Mouse (Mus musculus): ENCODE results near the gene Mpnd.

Mpnd gene

DNA sequence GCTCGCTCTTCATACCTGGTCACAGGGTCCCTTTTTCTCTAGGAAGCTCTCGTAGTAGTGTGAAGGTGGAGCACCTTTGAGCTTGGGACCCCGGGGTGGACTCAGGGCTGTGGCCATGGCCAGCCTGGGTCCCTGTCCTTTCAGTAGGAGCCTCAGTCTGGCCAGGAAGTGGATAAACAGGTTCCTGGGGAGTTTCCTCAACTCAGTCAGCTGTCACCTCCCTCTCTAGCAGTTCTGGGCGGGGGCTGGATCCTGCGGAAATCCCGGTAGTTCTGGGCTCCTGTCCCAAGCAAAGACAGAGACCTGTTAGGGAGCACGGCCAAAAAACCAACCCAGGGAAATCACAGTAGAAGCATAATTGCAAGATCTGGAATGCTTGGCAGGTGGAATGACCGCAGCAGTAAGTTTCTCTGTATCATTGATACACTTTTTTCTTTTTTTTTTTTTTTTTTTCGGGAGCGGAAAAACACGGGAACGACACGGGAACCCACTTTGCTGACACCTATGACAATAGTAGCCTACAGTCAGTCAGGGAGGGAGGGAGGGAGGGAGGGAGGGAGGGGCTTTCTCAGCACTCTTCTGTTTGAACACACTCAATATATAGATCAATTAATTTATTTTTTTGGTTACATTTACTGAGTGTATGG, at the start of gene Mpnd, which contains the start of gene Stap2:
Gene Mpnd, plus strand, starts transcription at position 297 of the 647 bp plus-strand sequence.
Gene Stap2, minus strand, starts transcription at position 170 of the 647 bp plus-strand sequence.
- DNase-seq = peak; percentile 69 to 78

DNA sequence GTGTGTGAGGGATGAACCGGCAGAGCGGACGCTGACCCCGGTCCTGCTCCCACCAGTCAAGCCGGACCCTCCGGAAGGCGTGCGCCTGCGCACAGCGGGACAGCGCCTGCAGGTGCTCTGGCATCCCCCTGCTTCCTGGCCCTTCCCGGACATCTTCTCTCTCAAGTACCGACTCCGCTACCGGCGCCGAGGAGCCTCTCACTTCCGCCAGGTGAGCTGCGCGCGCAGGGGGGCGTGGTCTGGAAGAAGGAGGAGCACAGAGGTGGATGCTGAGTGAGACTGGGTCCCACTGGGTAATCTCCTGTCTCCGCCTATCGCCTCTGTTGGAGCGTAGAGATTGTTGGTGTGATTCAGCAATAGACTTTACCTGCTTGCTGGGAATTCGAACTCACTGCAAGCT, 49.4 kb upstream of the Mpnd start:
- peak; percentile 85 to 88 for DNase-seq

DNA sequence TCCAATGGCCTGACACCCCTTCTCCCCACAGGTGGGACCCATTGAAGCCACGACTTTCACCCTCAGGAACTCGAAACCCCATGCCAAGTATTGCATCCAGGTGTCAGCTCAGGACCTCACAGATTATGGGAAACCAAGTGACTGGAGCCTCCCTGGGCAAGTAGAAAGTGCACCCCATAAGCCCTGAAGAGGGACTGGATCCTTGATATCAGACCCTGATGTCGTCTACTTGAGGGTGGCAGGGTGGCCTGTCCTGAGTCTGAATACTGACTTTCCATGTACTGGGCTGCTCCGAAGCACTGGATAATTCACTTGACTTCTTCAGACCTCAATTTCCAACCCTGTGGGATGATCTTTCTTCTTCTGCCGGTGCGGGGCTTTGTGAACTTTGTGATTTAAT, 48.9 kb upstream of the Mpnd start:
- no peak for DNase-seq

DNA sequence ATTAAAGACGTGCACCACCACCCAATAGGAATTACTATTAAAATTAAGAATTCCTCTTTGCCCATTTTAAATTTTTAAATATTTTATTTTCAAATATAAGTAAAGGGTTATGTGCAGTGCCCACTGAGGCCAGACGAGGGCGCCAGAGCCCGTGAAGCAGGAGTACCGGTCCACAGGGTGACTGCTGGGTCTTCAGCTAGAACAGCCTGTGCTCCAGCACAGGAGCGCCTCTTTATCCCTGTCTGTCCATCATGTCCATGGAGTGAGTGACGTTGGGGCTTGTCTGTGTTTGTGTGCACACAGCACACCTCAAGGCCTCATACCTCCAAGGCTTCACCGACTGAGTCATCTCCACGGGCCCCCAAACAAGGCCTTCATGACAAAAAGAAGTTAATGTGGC, 48.3 kb upstream of the Mpnd start:
- DNase-seq = peak; percentile 65 to 81

DNA sequence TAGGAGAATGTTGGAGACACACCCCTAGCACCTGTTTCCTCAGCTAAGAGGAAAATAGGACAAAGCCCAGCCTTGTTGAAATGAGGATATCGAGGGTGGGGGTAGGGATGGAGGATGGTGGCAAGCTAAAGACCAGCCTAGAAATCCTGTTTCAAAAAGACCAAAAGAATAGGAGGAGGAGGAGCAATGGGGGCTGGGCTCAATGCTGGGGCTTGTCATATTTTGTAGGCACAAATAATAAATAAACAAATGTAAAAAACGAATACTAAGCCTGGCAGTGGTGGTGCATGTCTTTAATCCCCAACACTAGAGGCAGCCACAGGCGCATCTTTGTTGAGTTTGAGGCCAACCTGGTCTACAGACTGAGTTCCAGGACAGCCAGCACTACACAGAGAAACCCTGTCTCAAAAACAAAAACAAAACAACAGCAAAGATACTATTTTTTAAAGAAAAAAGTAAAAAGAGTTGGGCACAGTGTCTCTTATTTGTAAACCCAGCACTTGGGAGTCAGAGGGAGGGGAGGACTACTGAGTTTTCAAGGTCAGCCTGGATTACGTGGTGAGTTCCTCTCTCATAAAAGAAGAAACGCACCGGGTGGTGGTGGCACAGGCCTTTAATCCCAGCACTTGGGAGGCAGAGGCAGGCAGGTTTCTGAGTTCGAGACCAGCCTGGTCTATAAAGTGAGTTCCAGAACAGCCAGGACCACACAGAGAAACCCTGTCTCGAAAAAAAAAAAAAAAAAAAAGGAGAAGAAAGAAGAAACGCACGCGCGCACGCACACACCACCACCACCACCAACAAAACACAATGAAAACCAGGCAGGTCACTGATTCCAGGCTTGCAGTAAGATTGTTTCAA, 47.6 kb upstream of the Mpnd start:
- DNase-seq = no peak

DNA sequence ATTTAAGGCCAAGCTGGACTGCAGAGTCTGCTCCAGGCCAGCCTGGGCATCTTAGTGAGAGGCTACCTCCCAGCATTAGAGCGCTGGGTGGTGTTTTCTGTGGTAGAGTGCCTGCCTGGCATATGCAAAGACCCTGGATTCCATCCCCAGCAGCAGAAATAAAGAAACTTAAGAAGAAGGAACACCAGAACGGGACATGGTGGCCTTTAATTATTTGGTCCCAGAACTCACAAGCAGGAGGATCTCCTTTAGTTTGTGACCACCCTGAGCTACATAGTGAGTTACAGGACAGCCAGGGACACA, 47.0 kb upstream of the Mpnd start:
- no peak for DNase-seq

DNA sequence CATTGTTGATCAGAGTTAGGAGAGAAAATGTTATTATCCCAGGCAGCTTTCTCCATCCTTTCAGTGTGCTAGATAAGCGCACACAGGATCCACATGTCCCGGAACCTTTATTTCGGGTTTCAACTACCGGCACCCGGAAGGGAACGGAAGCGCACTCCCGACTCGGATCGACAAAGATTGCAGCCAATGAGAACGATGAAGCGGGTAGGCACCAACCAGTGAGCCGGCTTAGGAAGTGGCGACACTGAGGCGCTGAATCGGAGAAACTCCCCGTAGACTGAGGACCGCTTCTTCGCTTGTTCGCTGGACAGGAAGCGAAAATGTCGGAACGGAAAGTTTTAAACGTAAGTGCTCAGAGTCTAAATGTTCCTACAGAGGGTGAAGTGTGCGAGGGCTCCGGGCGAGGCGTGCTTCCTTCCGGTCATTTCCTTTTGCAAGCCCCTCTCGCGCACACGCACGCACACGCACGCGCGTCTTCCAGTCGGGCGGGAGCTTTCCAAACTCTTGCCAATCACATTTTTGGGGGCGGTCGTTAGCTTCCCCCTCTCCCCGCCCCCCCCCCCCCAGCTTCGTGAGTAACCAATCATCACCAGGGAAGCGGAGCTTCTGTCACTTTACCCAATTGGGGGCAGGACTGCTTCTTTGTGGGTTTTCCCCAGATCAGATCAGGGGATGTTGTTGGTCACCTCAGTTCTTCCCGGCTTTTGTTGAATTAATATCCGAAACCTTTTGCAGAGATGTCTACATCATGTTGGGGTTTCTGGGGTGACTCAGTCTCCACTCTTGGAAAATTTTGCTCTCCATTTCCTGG, 46.4 kb upstream of the Mpnd start, which contains the start of gene Yju2:
Gene Yju2, plus strand, starts transcription at position 182 of the 811 bp plus-strand sequence.
- DNase-seq = peak; percentile 95 to 96

DNA sequence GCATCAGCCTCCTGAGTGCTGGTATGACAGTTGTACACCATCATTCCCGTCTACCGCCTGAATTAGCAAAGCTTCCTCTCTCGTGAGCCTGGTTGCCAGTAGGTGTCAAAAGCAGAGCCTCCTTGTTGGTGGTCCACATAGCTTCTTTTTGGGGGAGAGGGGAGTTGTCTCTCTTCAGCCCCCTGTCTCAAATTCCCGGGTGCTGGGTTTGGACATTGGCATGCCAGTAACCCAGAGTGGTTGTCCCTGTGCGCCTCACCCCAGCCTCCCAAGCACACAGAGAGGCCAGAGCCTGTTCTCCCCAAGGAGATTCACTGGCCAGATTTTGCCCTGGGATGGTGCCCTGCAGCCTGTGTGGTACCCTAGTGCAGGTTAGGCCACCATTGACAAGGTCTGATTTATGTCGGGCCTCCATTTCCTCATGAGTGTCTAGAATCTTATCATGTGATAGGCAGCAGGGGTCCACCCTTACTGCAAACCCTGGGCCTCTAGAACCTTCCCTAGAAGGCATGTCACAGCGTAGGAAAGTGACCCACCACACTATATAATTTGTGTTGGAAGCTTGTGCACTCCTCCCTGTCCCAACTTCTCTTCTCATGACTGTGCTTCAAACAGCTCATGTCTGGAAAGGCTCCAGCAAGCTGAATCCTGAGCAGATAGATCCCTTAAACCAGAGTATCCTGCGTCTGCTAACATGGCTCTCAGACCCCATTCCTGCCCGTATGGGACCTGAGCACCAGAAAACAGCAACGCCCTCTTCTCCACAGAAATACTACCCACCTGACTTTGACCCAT, 45.4 kb upstream of the Mpnd start:
- no peak for DNase-seq

DNA sequence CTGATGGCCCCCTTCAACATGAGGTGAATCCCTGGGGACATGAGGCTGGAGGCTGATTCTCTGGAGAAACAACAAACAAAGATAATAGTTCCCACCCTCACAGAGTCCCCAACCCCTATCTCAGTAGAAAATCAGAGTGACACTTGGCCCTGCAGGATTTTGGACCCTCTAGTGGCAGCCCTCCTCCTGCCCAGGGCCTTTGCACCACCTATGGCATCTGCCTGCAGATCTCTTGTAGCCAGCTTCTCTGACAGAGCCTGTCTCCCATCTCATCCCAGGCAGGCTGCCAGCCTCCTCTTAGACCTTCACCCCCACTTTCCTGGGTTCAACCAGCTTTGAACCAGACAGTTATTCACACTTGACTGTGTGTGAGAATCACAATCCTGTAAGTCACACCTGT, 44.7 kb upstream of the Mpnd start:
- no peak for DNase-seq

DNA sequence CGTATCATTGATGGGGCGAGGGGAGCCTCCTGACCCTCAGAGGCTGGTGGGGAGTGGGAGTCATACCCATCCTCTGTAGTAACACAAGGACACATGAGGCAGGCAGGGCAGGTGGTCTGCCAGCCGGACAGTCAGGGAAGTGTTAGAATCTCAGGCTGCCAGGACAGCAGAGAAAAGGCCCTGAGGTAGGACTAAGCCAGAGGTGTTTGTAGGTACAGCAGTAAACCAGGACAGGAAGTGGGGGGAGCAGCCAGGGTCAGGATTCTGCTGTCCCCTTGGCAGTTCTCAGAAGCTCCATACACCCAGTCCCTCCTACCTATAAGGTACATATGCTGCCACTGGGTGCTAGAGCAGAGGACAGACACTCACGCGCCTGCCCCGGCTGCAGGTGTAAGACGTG, 43.9 kb upstream of the Mpnd start:
- DNase-seq = no peak

DNA sequence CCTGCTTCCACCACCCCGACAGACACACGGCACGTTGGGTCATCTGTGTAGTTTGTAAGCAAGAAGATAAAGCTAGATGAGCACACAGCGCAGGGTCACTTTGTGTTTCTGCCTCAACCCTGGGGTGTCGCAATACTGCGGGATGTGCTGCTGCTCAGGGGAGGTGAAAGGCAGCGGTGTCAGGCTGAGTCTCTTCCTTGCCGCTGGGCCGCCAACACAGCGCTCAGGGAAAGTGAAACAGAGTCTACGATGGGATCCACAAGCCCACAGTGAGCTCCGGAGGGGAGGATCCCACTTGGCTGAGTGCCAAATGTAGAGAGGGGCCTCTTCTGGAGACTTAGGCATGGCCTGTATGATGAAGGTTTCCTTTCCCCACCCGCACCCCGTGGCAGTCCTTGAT, 42.3 kb upstream of the Mpnd start:
- DNase-seq = peak in 1 of 2 experiments; percentile 29

DNA sequence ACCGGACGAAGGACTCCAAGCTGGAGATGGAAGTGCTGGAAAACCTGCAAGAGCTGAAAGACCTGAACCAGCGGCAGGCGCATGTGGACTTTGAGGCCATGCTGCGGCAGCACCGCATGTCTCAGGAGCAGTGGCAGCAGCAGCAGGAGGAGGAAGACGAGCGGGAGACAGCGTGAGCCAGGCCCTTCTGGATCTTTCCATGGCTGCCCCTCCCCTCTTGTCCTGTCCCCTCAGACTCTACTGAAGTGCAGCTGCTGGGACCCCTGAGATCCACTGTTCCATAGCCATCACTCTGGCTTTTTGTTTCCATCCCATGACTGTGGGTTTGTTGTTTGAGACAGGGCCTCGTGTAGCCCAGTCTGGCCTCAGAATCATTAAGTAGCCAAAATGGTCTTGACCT, 41.0 kb upstream of the Mpnd start:
- peak in 1 of 2 experiments; percentile 17 for DNase-seq

DNA sequence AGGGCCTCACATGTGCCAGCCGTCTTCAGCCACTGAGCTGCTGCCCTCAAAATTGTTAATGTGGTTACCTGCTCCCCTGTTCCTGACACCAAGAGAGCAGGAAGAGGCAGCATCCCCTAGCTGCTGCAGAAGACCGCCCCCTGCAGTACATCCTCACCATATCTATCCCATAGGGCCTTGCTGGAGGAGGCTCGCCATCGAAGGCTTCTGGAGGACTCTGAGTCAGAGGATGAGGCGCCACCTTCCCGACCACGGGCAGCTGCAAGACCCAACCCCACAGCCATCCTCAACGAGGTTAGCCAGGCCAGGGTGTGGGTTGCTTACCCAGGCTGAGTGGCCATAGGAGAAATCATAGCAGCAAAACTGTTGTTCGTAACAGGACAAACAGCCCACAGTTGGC, 40.5 kb upstream of the Mpnd start:
- peak in 1 of 2 experiments; percentile 19 for DNase-seq

DNA sequence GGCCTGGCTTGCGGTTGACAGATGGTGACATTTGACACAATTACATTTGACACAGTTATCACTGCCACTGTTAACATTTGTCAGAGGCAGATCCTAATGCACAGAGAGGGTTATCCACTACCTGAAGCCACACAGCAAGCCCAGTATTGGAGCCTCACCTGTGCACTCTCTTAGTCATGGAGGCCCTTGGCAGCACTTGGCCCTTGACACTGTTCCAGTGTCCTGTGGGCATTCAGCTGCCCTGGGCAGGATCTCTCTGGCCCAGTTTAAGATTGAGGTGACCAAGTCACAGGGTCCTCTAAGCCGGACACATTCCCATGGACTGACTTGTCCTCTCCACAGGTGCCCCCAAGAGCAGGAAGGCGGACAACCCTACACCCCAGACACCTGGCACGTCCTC, 38.3 kb upstream of the Mpnd start:
- no peak for DNase-seq

DNA sequence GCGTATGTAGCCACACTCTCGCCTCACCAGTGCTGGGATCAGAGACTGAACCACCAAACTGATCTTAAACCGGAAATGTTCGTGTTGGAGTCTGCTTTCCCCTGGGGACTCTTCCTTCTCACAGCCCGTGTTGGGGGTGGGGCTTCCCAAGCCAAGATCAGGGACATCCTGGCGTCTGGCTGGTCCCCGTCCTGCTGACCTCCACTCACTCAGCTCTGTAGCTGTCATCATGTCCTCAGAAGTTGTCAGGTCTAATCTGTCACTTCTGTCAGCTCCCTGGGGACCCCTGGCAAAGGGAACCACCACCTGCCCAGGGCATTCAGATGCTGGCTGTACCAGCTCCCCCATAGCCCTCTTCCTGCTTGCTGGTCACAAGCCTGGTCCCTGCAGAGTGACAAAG, 37.3 kb upstream of the Mpnd start:
- peak in 1 of 2 experiments; percentile 42 for DNase-seq

DNA sequence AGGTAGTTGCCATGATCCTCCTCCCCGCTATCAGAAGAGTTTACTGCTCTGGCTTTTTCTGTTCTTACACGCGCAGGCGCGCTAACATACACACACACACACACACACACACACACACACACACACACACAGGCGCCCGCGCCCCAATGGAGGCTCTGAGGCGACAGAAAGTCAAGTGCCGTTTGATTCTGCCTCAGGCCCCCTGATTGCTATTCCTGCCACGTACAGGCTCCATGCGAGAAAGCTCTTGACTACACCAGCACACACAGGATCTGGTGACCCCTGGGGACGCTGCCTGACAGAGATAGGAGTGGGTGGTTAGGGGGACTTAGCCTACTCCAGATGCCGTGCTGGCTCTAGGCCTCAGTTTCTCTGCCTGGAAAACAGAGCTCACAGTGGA, 36.0 kb upstream of the Mpnd start:
- peak in 1 of 2 experiments; percentile 33 for DNase-seq

DNA sequence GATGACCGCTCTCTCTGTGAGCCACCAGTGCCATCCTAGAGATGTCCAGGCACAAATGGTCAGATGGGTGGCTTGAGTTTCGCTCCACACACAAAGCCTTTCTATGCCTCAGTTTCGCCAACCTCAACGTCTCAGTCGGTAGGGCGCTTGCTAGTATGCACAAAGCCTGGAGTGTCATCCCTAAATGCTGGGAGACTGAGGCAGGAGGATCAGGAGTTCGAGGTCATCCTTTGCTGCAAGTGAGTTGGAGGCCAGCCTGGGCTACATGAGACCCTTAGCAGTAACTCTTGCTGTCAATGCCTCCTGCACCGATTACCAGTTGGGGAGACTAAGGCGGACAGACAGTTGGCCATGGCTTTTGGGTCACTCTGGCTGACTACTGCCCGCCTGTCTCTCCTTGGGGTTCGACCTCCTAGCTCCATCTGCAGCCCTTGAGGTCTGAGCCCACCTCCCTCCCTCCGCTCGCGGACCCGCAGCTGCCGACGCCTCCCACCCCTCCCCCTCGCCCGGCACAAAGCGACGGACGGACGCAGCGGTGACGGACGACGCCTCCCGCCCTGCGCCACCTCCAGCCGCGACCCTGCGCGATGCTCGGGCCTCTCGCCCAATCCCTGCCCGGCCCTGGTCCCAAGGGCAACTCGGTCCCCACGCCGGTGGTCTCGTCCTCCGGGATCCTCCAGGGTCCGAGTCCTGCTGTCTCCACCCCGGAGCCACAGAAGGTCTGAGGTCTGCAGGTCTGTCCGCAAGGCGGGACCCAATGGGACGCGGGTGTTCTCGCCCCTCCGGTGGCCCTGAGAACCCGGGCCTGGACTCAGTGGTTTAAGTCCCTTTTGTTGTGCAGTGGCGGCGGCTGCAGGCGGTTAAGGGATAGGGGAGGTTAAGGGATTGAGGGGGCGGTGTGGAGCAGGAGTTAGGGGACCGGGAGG, 35.3 kb upstream of the Mpnd start, which contains the start of gene Shd:
Gene Shd, plus strand, starts transcription at position 502 of the 926 bp plus-strand sequence.
- peak; percentile 44 to 61 for DNase-seq

DNA sequence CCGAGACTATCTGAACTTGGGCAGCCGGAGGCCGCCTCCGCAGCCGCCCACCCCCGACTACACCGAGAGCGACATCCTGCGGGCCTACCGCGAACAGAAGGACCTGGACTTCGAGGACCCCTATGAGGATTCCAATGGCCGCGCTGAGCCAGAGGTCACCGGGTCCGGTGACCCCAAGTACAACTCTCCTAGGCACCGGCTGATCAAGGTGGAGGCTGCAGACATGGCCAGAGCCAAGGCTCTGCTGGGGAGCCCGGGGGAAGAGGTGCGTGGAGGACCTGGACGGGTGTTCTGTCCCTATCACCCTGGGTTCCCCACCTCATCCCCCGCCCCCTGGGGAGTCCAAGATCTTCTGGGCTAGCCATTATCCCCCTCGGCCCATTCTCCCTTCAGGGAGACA, 34.1 kb upstream of the Mpnd start:
- peak in 1 of 2 experiments; percentile 30 for DNase-seq

DNA sequence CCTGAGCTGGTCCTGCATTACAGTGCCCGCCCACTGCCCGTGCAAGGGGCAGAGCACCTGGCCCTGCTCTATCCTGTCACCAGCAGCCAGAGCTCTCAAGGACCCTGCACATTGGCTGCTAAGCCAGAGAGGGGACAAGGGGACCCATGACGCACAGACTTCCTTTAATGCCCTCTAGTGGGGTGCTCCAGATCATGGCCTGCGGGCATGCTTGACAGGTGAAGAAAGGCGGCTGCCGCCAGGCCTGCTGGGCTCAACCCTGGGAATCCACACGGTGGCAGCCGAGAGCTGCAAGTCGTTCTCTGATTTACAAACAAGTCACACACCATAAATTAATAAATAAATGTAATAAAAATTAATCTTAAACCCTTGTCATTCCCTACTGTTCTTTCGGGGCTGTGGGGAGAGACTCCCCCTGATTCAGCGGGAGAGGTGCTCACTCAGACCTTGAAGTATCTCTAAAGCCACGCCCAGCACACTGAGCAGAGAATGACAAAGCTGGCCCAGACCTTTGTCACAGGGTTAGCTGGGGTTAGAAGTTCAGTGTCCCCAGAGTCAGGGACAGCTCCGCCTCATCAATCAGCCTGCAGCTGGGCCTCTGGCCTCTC, 29.2 kb upstream of the Mpnd start:
- DNase-seq = peak; percentile 84 to 88

DNA sequence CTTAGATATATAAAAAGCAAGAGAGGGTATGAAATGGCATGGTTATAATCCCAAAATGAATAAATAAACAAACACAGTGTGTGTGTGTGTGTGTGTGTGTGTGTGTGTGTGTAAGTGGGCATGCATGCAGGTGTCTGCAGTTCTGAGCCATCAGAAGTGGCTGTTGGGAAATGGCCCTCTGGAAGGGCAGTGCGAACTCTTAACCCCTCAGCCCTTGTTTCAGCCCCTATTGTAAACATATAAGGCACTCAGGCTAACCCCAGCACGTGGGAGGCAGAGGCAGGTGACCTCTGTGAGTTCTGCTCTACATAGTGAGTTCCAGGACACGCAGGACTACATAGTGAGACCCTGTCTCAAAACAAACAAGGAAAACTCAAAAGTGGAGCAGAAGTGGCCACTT, 28.2 kb upstream of the Mpnd start:
- DNase-seq = no peak

All from lung, postnatal 4 days (tissue).